Mouse (Mus musculus) limb, embryonic 14.5 days (tissue): ENCODE measurements around the gene Eps15. TPM values are rescaled to one million over a fixed set of nuclear protein-coding genes. Genes with fewer than 3 reads are reported as not detected.
A peak's percentile ranks its signal among the peaks of the same experiment; 100 is the strongest.

ENCODE experiments used
- ATAC-seq: fragments of 200-750 bp; cut with Nextera tagmentation; 2 replicates; pipeline ENCODE4 v1.8.0; 2017; ENCODE audit warnings: low read depth, moderate number of reproducible peaks, moderate TSS enrichment; ENCODE audit not compliant: low FRiP score
- DNase-seq: peaks from one replicate; pipeline ENCODE4 v3.0.0-alpha.2; 2015; ENCODE audit warnings: low spot score
- H3K27ac ChIP-seq: fragments of 300-500 bp; sonication (generic); replicated peaks from 2 replicates; pipeline ENCODE4 v1.5.1; 2014; ENCODE audit warnings: low read depth, mild to moderate bottlenecking, low read length, moderate library complexity, mixed read lengths
- H3K27me3 ChIP-seq: fragments of 300-500 bp; sonication (generic); 2 replicates; pipeline ENCODE4 v1.6.1; 2014; ENCODE audit warnings: low read length, mixed read lengths; ENCODE audit not compliant: control insufficient read depth, insufficient read depth
- H3K36me3 ChIP-seq: fragments of 300-500 bp; sonication (generic); 2 replicates; pipeline ENCODE4 v1.6.1; 2014; ENCODE audit warnings: mild to moderate bottlenecking, low read length, moderate library complexity, mixed read lengths; ENCODE audit not compliant: control insufficient read depth, insufficient read depth
- H3K4me1 ChIP-seq: fragments of 300-500 bp; sonication (generic); 2 replicates; pipeline ENCODE4 v1.6.1; 2014; ENCODE audit warnings: antibody characterized with exemption, low read length, mixed read lengths; ENCODE audit not compliant: control insufficient read depth, insufficient read depth
- H3K4me2 ChIP-seq: fragments of 300-500 bp; sonication (generic); replicated peaks from 2 replicates; pipeline ENCODE4 v1.6.1; 2014; ENCODE audit warnings: low read depth, mild to moderate bottlenecking, low read length, moderate library complexity; ENCODE audit not compliant: severe bottlenecking
- H3K4me3 ChIP-seq: fragments of 300-500 bp; sonication (generic); replicated peaks from 2 replicates; pipeline ENCODE4 v1.5.1; 2014; ENCODE audit warnings: low read length
- H3K9ac ChIP-seq: fragments of 300-500 bp; sonication (generic); 2 replicates; pipeline ENCODE4 v1.6.1; 2014; ENCODE audit warnings: mild to moderate bottlenecking, low read depth, low read length, moderate library complexity; ENCODE audit not compliant: severe bottlenecking
- H3K9me3 ChIP-seq: fragments of 300-500 bp; sonication (generic); 2 replicates; pipeline ENCODE4 v1.6.1; 2016; ENCODE audit warnings: low read length; ENCODE audit not compliant: control insufficient read depth
- POLR2A ChIP-seq: fragments of 200-500 bp; IDR thresholded peaks from 2 replicates; pipeline ENCODE4 v1.8.0; 2012; ENCODE audit warnings: inconsistent platforms, mild to moderate bottlenecking, moderate library complexity, borderline replicate concordance; ENCODE audit not compliant: insufficient read depth, insufficient read length; ENCODE audit errors: extremely low read depth
- WGBS: fragments of 180-500 bp; shearing (Covaris S2); extraction: QIAGEN DNeasy Blood & Tissue Kit; methylation state at CpG from one replicate; pipeline ENCODE4 v1.1.7; 2014; 5-methylcytosine and 5-hydroxymethylcytosine counted together
- polyA plus RNA-seq, 2 experiments: library from polyadenylated mRNA; depleted of rRNA in 1 of 2; stranded (reverse) in 1 of 2; unstranded in 1 of 2; fragments of >200 nt; fragmentation: Nextera tagmentation in 1 of 2; extraction: Ambion mirVana in 1 of 2; gene quantifications; 2 replicates each; pipeline versions ENCODE4 v1.2.1 to v1.2.3; 2012 to 2014

Eps15 gene
- polyA plus RNA-seq, 2 experiments = 27.0 to 36.3 TPM

DNA sequence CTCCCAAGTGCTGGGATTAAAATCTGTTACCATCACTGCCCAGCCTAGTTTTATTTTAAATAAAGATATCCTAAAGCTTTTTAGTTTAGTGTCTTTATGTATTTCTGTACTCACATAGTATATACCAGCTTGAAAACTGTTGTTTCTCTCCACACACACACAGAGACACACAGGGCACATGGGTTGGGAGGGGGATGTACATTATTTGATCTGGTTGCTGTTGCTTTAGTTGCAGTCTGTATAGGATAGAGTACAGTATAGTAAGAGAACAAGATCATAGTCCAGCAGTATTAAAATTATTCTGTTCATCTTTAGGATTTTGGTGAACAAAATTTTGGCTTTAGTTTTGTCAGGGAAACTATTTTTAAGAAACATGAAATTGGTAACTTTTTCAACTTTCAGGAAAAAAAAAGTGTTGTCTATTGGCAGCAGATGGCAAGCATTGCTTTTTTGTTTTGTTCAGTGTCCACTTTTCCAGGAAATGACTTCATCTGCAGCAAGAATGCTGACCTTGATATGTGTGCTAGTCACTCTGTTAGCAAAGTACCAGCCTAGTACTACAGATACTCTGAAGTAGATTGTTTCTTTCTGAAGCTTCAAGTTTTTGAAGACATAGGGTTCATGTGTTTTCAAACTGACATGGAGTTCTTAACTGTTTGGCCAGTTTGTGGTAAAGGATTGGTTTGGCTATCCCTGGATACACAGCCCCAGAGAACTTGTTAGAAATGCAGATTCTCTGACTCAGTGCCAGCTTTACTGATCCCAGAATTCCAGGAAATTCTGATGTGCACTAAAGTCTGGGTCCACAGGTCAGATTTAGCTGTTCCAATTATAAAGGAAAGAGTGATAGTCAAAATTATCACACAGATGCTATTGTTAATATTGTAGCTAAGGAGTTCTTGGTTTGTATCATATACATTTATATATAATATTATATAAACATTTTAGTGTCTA is 37.1 kb downstream of the Eps15 start:
- Histone ChIP-seq H3K36me3 (peaks cover 11% of the 10 kb centered on the region), H3K4me1 (no peaks in the 10 kb centered on the region), H3K4me3 (no peak overlapping the region), H3K27ac (no peak overlapping the region), H3K9ac (no peak overlapping the region), H3K9me3 (no peaks in the 10 kb centered on the region), H3K4me2 (no peak overlapping the region), H3K27me3 (no peaks in the 10 kb centered on the region)
- DNase-seq (no peak), ATAC-seq (no peak)
- TF ChIP-seq POLR2A = no peak

GRCm38 (mm10) chr4:109336796-109337195 is 56.7 kb downstream of the Eps15 start:
- WGBS = 72% methylated on average over 4 of the region's 4 CpGs
- Histone ChIP-seq H3K4me1 (no peaks in the 10 kb centered on the region; the same call in 1 of the 2 replicates), H3K36me3 (peaks cover 15% of the 10 kb centered on the region), H3K4me3 (no peak overlapping the region), H3K9me3 (no peaks in the 10 kb centered on the region), H3K27ac (no peak overlapping the region), H3K9ac (no peak overlapping the region), H3K27me3 (no peaks in the 10 kb centered on the region), H3K4me2 (no peak overlapping the region)
- no peak for DNase-seq
- TF ChIP-seq POLR2A = no peak
- ATAC-seq = no peak

- DNase-seq (no peak), ATAC-seq (no peak)
- 70% methylated on average over 1 of the region's 1 CpGs for WGBS
- H3K27me3 ChIP-seq = no peaks in the 10 kb centered on the region
- no peaks in the 10 kb centered on the region; the same call in 1 of the 2 replicates for H3K4me1 ChIP-seq
- no peak overlapping the region for H3K4me3 ChIP-seq
- no peak overlapping the region for H3K9ac ChIP-seq
- H3K36me3 ChIP-seq = peaks cover under 1% of the 10 kb centered on the region
- TF ChIP-seq POLR2A = no peak
- H3K4me2 ChIP-seq = no peak overlapping the region
- H3K27ac ChIP-seq = no peak overlapping the region
- no peaks in the 10 kb centered on the region for H3K9me3 ChIP-seq
Measured at GRCm38 (mm10) chr4:109341222-109341621, 61.2 kb downstream of the Eps15 start.

DNA sequence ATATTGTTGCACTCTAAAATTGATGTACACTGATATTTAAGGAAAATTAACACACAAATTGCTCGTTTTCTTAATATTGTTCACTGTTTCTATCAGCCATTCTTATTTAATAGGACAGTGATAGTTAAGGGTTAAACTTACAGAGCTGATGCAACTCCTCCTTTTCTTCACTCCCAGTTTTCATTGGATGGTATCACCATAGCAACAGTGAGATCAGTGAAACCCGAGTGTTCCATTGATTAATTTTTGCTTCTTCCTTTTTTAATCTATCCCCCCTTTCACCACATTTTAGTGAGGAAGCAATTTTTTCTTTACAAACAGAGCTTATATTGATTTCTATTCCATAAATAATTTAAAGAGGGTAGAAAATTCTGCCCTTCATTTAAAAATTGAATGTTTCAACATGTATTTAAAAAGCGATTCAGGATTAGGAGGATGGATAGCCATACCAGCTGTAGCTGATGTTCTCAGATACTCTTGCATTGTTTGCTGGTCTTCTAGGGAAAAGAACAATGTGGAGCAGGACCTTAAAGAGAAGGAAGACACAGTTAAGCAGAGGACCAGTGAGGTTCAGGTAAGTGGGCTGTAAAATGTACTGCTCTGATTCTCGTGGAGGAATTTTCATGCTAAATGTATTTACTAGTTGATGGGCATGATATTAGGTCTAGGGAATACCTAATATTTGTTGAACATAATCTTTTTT is 62.9 kb downstream of the Eps15 start:
- H3K4me1 ChIP-seq = no peaks in the 10 kb centered on the region; the same call in 1 of the 2 replicates
- no peak overlapping the region for H3K27ac ChIP-seq
- no peak overlapping the region for H3K9ac ChIP-seq
- H3K4me2 ChIP-seq = no peak overlapping the region
- peak; percentile 16 for DNase-seq
- ATAC-seq = no peak
- no peak overlapping the region for H3K4me3 ChIP-seq
- H3K36me3 ChIP-seq = no peaks in the 10 kb centered on the region; the same call in 1 of the 2 replicates
- H3K9me3 ChIP-seq = no peaks in the 10 kb centered on the region
- WGBS = 53% methylated on average over 4 of the region's 4 CpGs
- no peak for TF ChIP-seq POLR2A
- no peaks in the 10 kb centered on the region for H3K27me3 ChIP-seq

DNA sequence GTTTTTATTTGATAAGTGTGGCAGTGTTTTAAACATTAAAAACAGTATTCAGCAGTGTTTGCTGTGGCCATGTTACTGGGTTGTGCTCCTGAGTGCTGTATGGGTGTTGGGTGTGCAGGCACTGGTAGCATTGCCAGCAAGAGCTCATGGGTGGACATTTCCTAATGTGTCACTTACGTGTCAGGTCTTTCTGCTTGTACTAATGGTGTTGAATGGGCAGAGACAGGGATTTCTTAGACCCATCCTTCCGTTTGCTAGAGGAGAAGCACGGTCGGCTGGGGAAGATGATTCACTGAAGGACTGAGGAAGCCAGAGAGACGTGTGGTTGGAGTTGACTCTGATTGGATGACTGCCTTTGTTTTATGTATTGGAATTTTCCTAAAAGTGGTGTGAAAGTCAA is 63.8 kb downstream of the Eps15 start:
- Histone ChIP-seq H3K4me3 (no peak overlapping the region), H3K27me3 (no peaks in the 10 kb centered on the region), H3K4me2 (no peak overlapping the region), H3K4me1 (no peaks in the 10 kb centered on the region; the same call in 1 of the 2 replicates), H3K36me3 (no peaks in the 10 kb centered on the region), H3K27ac (no peak overlapping the region), H3K9me3 (no peaks in the 10 kb centered on the region), H3K9ac (no peak overlapping the region)
- no peak for TF ChIP-seq POLR2A
- 76% methylated on average over 5 of the region's 5 CpGs for WGBS
- no peak for ATAC-seq
- DNase-seq = no peak
